Mouse (Mus musculus) liver, embryonic 14.5 days (tissue): ENCODE measurements around the gene Reep6.

ENCODE experiments used
- CTCF ChIP-seq: IDR thresholded peaks from 2 replicates; pipeline ENCODE4 v1.5.1; 2016; ENCODE audit warnings: antibody characterized with exemption, low read depth, control low read depth
- EP300 ChIP-seq: IDR thresholded peaks from 2 replicates; pipeline ENCODE4 v1.6.1; 2016; ENCODE audit warnings: antibody characterized with exemption, low read depth

- TF ChIP-seq CTCF (no peak), EP300 (no peak)
Observed at GRCm38 (mm10) chr10:80282481-80283441, 47.0 kb upstream of the Reep6 start.
